Mouse (Mus musculus): ENCODE data around the gene Wasl. TPM values are rescaled to one million over a fixed set of nuclear protein-coding genes. Genes with fewer than 3 reads are reported as not detected.

The Wasl gene
- polyA plus RNA-seq, 1 experiment from 2014 or later, result 50.7 TPM

DNA sequence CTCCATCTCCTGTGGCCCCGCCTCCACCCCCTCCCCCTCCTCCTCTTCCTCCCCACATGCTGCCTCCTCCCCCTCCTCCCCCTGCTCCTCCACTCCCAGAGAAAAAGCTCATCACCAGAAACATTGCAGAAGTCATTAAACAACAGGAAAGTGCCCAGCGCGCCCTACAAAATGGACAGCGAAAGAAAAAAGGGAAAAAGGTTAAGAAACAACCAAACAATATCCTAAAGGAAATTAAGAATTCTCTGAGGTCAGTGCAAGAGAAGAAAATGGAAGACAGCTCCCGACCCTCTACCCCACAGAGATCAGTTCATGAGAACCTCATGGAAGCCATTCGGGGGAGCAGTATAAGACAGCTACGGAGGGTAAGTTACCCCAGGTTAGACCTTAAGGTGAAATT lies 60.5 kb downstream of the Wasl start:
- no peak for DNase-seq (ENCODE audit: low spot score)

DNA sequence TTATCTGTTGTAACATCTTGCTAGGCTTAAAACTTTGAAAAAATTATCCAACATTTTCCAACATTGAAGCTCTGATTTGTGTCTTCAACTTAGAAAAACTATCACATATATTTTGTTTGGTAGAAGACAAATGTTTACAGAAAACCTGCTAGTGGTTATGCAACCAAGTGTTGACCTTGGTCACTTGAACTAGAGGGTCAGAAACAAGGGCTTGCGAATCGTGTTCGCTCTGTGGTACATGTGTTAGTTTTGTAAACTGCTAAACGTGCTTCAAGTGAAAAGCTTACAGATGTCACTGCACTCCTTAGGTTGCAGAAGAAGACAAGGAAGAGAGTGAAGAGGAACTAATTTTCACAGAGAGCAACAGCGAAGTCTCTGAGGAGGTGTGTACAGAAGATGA lies 61.8 kb downstream of the Wasl start:
- no peak for DNase-seq (ENCODE audit: low spot score)

DNA sequence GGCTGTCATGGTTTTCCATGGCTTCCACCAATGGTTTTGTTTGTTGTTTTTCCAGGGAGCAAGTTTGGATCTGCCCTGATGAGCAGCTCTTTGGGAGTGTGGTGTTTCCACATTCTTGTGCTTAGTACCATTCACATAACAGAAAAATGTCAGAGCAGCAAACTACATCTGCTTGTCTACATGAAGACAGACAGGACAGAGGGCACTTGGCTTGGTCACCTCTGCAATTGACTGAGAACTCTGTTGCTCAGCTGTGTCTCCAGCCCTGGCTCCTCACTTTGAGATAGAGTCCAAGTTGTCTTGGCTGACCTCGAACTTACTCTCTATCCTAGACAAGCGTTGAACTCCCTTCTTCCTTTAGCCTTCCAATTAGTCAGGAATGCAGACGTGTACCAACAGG lies 62.5 kb downstream of the Wasl start:
- DNase-seq (ENCODE audit: low spot score), result no peak

DNA sequence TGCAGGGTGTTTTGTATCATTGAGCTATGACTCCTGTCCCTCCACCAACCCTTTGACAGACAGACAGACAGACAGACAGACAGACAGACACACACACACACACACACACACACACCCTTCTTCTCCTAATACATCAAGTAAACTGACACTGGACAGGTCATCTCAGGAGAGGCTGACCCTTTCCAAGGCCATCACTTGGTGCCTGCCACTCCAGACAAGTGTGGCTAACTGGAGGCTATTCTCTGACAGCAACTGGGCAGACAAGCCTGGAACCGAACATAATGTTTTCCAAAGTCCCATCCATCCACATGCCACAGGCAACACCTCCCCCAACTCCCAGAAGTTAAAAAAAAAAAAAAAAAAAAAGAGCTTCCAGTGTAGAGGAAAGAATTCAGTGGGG lies 63.1 kb downstream of the Wasl start:
- DNase-seq (ENCODE audit: low spot score), result no peak

DNA sequence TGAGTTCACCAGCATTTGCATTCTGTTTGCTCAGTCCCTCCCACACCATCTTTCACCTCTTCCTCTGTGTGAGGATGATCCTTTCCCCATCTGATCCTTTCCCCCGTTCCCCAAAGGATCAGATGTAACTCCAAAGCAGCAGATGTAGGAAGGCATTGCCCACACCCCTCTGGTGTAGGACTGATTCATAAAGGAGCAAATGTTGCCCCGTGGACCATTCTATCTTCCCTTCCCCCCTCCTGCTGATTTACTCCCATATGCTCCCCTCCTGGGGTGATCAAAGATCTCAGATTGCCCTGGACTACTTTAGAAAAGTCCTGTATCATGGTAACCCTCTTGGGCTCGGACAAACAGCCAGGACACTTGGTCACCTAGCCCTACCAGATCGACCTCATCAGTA lies 64.1 kb downstream of the Wasl start:
- no peak for DNase-seq (ENCODE audit: low spot score)

DNA sequence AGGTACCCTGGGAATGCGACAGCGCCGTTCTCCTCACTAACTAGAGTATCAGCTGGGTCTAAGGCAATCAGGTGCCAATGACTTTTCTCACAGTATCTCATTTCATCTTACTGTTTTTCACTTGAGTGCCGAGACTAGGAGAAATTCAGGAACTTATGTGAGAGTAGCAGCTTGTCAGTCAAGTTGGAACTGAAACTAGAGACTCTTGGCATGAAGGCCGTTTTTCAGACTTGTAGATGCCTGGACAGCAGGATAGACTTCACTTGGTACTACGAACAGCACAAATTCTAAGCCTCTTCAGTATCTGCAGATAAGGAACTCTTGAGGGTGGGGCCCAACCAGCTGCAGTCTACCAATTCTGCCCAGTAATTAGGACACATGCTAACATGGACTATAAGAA lies 64.7 kb downstream of the Wasl start:
- DNase-seq (ENCODE audit: low spot score), result no peak

DNA sequence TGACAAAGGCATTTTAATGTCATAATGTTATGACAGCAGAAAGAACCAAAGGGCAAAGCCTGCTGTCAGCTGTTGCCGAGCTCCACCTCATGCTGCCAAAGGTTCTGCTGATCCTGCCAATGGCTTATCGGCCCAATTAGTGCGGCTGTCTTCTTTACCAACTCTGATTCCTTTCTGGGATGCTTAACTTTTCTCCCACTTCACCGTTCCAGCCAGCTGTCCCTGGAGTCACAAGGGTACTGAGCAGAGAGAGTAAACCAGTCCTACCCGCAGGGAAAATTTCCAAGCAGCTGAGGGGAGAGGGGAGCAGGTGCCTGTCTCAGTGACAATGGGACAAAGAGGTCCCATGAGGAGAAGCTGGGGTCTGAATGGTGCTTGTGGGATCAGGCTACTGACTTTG lies 65.2 kb downstream of the Wasl start:
- no peak for DNase-seq (ENCODE audit: low spot score)

DNA sequence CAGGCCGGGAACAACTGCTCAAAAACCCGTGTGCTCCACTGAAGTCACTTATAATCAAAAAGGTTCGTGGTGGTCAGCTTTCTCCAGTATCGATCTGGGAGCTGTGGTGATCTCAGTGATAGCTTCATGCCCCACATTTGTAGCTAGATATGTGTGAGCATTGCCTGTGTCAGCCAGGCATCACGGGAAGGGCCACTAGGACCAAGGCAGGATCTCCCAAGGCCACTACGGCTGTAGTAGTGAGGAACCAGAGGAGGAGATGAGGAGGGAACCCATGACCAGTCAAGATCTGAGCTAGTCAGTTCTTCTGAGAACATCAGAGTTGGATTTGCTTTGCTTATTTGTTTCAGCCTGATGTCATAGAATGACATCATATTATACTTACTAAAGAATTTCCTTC lies 65.6 kb downstream of the Wasl start:
- no peak for DNase-seq (ENCODE audit: low spot score)

DNA sequence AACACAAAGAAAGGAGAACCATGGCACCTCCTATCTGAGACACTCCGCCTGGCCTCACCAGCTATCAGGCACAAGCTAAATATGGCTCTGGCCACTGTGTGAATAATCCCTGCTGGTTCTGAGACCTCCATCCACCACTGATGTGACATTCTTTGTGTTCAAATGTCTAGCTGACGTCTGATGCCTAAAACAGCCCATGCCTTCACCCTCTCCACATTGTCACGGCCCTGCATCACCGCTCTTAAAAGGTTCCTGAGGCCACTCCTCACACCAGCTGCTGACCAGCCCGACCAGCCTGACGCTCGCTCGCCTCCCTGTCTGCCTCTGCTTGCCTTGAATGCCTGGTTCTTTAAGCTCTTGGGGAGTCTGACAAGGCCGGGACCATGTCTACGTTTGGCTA lies 67.3 kb downstream of the Wasl start, which contains the start of gene Lmod2:
Gene Lmod2 (plus strand): TSS at position 263 of the 400 bp plus-strand sequence.
- no peak for DNase-seq (ENCODE audit: low spot score)

DNA sequence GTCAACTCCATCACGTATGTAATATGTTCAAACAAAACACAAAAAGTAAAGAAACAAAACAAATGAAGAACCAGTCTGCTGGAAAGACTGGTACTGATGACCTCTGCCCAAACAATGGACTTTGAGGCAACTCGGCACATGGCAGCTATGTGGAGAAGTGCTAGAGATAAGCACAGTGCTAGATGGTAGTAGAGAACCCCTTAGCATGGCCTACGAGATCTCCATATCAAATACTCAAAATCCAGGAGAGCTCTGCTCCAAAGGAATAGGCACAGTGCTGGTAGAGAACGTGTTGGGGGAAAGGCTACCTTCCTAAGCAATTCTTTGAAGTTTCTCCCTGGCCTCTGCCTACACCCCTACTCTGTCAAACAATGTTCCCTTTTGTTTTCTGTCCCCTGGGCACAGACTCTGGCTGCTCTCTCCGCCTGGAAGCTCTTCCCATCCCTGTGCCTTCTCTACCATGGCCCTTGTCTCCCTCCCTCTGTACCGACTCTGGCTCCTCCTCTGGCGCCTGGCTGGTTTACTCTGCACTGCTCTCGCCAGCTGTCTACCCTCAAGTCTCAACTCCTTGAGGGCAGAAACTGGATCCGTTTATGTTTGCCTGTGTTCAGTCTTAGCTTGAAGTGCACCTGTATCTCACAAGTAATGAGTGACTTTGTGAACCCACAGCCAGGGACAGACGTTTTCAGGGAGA lies 73.1 kb downstream of the Wasl start:
- DNase-seq (ENCODE audit: low spot score), result no peak

DNA sequence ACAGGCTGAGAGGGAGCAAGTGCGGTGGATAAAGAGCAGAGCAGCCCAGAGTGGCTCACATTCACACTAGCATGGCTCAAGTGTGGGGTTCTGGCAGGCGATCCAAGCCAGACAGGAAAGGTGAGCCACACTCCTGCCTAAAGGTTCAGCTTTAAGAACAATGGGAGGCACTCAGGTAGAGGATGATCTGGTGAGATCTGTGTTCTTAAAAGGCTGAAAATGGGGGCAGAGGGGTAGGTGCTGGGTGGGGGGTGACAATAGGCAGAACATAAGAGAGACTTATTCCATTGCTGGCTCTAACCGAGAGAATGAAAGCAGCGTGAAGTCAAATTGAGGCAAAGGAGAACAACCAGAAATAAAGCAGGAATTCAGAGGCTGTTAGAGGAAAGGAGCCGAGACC lies 74.5 kb downstream of the Wasl start:
- no peak for DNase-seq (ENCODE audit: low spot score)

DNA sequence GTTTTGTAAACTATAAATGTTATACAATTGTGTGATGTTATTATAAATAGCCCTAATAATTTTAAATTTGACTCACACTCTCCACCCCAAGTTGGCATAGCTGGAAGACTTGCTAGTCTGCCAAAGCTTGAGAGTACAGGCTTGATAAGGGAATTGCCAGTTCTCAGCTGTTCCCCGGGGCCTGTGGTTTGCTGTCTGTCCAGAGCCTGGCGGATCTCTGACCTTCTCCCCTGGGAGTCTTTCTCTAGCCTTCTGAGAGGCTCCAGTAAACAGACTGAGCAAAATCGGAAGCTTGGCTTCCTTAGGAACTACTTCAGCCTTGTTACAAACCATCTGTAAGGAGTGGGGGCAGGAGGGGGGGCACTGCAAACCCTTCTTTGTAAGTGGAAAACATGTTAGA lies 77.9 kb downstream of the Wasl start:
- no peak for DNase-seq (ENCODE audit: low spot score)

DNA sequence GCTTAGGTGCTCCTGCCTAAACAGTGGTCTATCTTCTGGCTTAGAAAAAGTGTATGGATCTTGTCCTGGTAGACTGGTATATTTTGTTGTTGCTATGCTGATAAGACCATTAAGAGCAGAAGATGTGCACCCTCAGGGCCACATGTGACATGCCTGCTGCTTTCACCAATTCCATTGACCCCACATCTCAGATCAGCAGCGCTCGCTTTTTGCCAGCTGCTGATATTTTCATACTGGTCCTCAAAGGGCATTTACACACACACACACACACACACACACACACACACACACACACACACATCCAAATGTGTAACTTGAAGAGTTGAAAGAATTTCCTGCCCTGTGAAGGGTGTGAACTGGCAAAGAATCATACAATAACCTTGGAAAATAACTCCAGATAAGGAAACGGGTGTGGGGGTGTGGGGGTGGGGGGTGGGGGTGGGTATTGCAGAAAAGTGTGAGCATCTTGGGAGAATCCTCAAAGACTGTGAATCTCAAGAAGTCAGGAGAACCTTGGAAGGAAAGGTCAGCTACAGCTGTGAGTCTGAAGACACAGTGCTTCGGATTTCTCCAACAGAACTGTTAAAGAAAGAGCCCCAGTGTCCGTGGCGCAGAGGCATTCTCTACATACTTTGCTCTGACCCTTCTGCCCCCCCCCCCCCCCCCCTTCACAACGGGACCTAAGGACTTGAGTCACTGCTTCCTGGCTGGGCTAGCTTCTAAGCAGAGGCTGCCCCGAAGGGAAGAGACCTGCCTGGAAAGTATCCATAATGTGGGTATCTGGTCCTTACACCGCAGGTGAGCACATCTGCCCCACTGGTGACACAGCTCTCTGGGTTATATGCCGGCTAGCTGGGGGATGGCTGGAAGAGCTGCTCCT lies 79.1 kb downstream of the Wasl start:
- DNase-seq (ENCODE audit: low spot score), result no peak

DNA sequence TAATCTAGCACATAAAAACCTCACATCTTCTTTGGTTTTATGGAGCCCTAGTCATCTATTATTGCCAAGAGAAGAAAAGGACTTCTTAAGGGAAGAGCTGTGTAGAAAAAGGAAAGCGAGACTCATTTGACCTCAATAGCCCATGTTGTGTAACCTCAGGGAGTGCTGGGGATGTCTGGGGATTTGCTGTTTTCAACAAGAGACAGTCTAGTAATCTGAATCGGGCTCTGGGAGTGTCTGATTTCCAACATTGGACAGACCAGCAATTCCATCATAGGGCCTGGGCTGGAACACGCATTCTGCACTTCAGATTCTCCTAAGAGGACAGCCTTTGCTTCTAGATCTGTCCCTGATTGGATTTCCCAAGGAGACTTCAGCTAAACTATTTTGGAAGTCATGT lies 81.4 kb downstream of the Wasl start:
- no peak for DNase-seq (ENCODE audit: low spot score)

DNA sequence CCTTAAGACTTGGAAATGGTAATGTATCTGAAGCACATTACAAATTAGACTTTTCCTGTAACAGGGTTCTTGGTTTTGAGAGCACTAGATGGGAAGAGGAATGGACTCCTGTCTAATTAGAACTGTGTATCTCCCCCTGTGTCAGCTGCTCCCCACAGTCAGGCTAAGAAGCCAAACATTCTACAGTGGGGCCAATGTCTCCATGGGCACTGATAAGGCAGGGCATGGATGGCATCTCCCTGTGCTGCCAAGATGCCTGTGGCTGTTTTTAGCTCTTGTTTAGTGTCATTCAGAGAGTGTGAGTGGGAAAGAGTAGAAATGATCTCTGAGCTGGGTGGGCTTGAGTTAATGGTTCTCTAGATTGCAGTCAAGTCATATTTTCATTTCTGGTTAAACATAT lies 91.5 kb downstream of the Wasl start:
- DNase-seq (ENCODE audit: low spot score), result no peak

DNA sequence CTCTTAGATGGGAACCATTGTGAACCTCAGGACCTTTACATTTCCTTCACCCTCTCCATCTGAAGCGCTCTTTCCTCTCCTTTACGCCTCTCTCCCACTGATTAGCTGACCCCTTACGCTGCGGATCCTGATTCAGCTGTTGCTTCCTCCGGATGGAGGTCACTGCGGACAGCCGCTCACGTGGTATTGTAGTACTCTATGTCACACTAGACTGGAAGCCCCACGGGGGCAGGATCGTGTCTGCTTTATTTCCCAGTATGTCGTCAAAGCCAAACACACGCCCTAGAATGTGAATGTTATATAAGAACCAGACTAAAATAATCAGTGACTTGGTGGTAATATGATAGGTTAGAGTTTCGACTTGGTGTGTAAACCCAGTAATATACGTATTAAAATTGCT lies 92.4 kb downstream of the Wasl start:
- no peak for DNase-seq (ENCODE audit: low spot score)

DNA sequence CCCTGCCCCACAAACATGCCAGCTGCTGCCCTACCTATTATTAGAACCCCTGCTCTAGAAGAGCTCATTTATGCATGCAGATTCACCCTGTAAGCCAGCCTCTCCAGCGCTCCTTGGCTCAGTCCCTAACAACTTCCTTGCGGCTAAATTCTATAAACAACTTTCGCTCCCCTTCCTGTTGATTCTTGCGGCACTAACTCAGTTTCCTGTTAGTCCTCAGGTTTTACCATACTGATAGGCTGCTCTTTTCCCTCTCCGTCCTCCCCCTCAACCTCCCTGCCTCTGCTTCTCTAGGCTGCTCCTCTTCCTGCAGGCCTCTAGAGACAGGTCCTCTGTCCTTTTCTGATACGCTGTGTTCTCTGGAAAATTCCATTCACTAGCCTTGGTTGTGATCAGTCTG lies 93.7 kb downstream of the Wasl start:
- DNase-seq (ENCODE audit: low spot score), result no peak

DNA sequence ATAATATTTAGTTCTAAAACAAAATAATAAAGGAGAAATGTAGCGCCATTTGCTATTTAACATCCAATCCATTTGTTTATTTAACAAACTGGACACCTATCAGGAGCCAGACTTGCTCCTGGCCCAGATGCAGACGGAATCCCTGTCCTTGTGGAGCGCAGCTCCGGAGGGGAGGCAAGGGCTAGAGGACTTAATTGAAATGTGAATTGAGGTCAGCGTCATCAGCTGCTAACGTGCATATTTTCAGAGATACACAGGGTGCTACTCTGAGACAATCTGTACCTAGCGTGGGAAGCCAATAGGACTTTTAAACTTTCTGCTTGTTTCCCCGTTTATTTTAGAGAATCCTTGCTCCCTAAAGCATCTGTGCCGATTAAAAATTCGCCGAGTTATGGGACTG lies 94.5 kb downstream of the Wasl start:
- DNase-seq (ENCODE audit: low spot score), result no peak

DNA sequence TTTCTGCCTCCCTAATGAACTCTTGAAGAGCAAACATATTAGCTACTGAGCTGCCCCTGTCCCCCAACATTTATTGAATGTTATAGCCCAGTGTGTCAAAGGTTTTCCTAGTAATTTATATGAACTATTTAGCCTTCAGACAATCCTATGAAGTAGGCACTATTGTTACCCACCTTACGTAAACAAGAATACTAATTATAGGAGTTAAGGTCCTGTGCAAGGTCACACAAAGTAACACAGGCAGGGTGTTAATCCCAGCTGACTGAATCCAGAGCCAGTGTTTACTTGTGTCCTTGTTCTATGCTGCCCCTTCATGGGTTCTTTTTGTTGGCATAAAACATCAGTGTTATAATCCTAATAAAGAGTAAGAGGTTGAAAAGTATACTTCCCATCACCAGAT lies 95.1 kb downstream of the Wasl start:
- DNase-seq (ENCODE audit: low spot score), result no peak

DNA sequence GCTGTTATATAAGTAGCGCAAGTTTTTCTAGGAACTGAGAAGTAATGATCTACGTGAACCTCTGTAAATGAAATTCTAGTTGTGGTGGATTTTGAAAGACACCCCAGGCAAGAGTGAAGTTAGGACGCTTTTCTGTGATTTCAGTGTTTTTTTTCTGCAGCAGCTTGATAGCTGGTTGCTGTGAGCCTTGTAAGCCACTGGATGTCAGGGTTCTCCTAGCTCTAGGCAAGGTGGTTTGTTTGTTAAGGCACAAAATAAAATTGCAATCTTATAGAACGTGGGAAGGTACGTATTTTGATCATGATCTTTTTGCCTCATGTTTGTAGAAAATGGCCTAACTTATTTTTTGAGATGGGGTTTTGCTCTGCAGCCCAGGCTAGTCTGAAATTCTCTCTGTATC lies 95.8 kb downstream of the Wasl start:
- no peak for DNase-seq (ENCODE audit: low spot score)

DNA sequence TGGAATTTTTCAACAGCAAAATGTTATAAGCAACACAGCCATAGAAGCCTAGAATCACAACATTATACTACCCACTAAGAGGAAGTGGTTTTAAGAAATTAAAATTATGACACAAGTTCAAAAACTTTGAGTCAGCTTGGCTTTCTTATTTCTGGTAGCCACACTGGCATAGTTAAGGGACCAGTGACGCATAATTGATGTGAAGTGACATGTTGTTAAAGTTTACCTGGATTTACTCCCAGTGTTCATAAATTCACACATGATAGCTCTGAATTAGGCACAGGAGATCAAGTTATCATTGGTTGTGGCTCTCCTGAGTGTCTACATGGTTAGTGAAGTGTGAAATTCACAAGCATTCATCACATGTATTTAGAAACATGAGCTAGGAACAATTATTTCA lies 99.9 kb downstream of the Wasl start:
- DNase-seq (ENCODE audit: low spot score), result no peak

DNA sequence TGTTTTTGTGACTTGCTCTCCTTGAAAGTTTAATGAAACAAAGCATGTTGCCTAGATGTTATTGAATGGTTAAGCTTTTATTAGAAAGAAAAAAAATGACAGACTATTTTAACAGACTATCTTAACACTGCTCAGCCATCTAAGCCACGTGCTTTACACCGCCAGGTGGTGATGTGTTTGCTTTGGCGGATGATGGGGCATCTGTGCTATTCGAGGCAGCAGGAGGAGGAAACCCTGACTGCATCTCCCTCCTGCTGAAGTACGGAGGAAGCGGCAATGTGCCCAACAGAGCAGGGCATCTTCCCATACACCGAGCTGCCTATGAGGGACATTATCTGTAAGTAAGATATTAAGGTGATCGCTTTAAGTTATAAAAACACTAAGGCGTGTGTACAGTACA lies 100.7 kb downstream of the Wasl start:
- DNase-seq (ENCODE audit: low spot score), result no peak

Measured in thymus, postnatal 0 days (tissue).